Mouse (Mus musculus): ENCODE measurements around the gene Amn1. TPM values are rescaled to one million over a fixed set of nuclear protein-coding genes. Genes with fewer than 3 reads are reported as not detected.

Gene Amn1
- total and polyA plus RNA-seq, 3 experiments = 7.4 to 24.9 (median 16.0) TPM

GRCm38 (mm10) chr6:149116992-149117391, 71.5 kb downstream of the Amn1 start:
- Histone ChIP-seq H3K9ac (ENCODE audit: low read depth, low read length) (no peak overlapping the region), H3K4me1 (ENCODE audit: control insufficient read depth, insufficient read depth, low read length) (peaks cover 3% of the 10 kb centered on the region), H3K27me3 (ENCODE audit: control insufficient read depth, insufficient read depth, low read length) (no peaks in the 10 kb centered on the region), H3K27ac (no peak overlapping the region), H3K36me3 (ENCODE audit: control insufficient read depth, insufficient read depth, low read length) (peaks cover 9% of the 10 kb centered on the region), H3K4me3 (no peak overlapping the region), H3K79me2 (replicated peaks; ENCODE audit: control insufficient read depth, insufficient read depth, low read length) (no peaks in the 10 kb centered on the region)
- no peak for DNase-seq
- TF ChIP-seq POLR2A (IDR thresholded peaks at IDR 0.05; ENCODE audit: insufficient read depth, low read depth, low read length) (no peak), EP300 (IDR thresholded peaks at IDR 0.05; ENCODE audit: insufficient read depth, low read depth, low read length) (no peak), CTCF (IDR thresholded peaks at IDR 0.05) (no peak)
- intact Hi-C loops (cut with DNase I) = no loop called here

GRCm38 (mm10) chr6:149108909-149109308, 79.6 kb downstream of the Amn1 start:
- Histone ChIP-seq H3K4me1 (ENCODE audit: control insufficient read depth, insufficient read depth, low read length) (no peaks in the 10 kb centered on the region), H3K4me3 (no peak overlapping the region), H3K9ac (ENCODE audit: low read depth, low read length) (no peak overlapping the region), H3K36me3 (ENCODE audit: control insufficient read depth, insufficient read depth, low read length) (no peaks in the 10 kb centered on the region), H3K27me3 (ENCODE audit: control insufficient read depth, insufficient read depth, low read length) (no peaks in the 10 kb centered on the region), H3K79me2 (replicated peaks; ENCODE audit: control insufficient read depth, insufficient read depth, low read length) (no peaks in the 10 kb centered on the region), H3K27ac (no peak overlapping the region)
- no peak for TF ChIP-seq CTCF (IDR thresholded peaks at IDR 0.05)
- TF ChIP-seq EP300 (IDR thresholded peaks at IDR 0.05; ENCODE audit: insufficient read depth, low read depth, low read length) = no peak
- TF ChIP-seq POLR2A (IDR thresholded peaks at IDR 0.05; ENCODE audit: insufficient read depth, low read depth, low read length) = no peak
- no peak for DNase-seq
- 41% methylated on average over 2 of the region's 2 CpGs for WGBS
- intact Hi-C loops (cut with DNase I) = no loop called here

GRCm38 (mm10) chr6:149107615-149108014, 80.9 kb downstream of the Amn1 start:
- DNase-seq = no peak
- H3K79me2 ChIP-seq (replicated peaks; ENCODE audit: control insufficient read depth, insufficient read depth, low read length) = no peaks in the 10 kb centered on the region
- intact Hi-C loops (cut with DNase I) = no loop called here
- TF ChIP-seq EP300 (IDR thresholded peaks at IDR 0.05; ENCODE audit: insufficient read depth, low read depth, low read length) (no peak), CTCF (IDR thresholded peaks at IDR 0.05) (no peak), POLR2A (IDR thresholded peaks at IDR 0.05; ENCODE audit: insufficient read depth, low read depth, low read length) (no peak)
- no peaks in the 10 kb centered on the region for H3K27me3 ChIP-seq (ENCODE audit: control insufficient read depth, insufficient read depth, low read length)
- no peaks in the 10 kb centered on the region for H3K36me3 ChIP-seq (ENCODE audit: control insufficient read depth, insufficient read depth, low read length)
- H3K4me3 ChIP-seq = no peak overlapping the region
- 81% methylated on average over 3 of the region's 3 CpGs for WGBS
- no peak overlapping the region for H3K9ac ChIP-seq (ENCODE audit: low read depth, low read length)
- H3K4me1 ChIP-seq (ENCODE audit: control insufficient read depth, insufficient read depth, low read length) = no peaks in the 10 kb centered on the region
- no peak overlapping the region for H3K27ac ChIP-seq

Other genes starting within 250 kb of the Amn1 start
- gene Sinhcaf, start 242.2 kb downstream of the Amn1 start, total RNA-seq (2021) = 1 to 10 TPM; 2.7 to 5.0 TPM
- 1.3 and 2.1 TPM in 2 replicates for gene Sinhcaf, start 242.2 kb downstream of the Amn1 start, polyA plus RNA-seq (2012; rRNA removed)
- 10 to 100 TPM; 16.0 to 17.8 TPM for gene Dennd5b, start 87.0 kb downstream of the Amn1 start, total RNA-seq (2021)
- 3.7 and 5.9 TPM in 2 replicates for gene Dennd5b, start 87.0 kb downstream of the Amn1 start, polyA plus RNA-seq (2012; rRNA removed)
- not detected for gene Gm10203, start 58.5 kb downstream of the Amn1 start, total RNA-seq (2021)
- gene Gm10203, start 58.5 kb downstream of the Amn1 start, polyA plus RNA-seq (2012; rRNA removed) = not detected in 2 replicates
- 10 to 100 TPM; 24.2 to 38.8 TPM for gene Etfbkmt, start 48.9 kb downstream of the Amn1 start, total RNA-seq (2021)
- gene Etfbkmt, start 48.9 kb downstream of the Amn1 start, polyA plus RNA-seq (2012; rRNA removed) = 12.8 and 43.9 TPM in 2 replicates
- gene Resf1, start 120.7 kb upstream of the Amn1 start, total RNA-seq (2021) = 10 to 100 TPM; 30.8 to 31.1 TPM
- 8.0 and 11.3 TPM in 2 replicates for gene Resf1, start 120.7 kb upstream of the Amn1 start, polyA plus RNA-seq (2012; rRNA removed)
- gene Bicd1, start 220.2 kb upstream of the Amn1 start, total RNA-seq (2021) = 1 to 10 TPM; 2.9 to 4.5 TPM
- gene Bicd1, start 220.2 kb upstream of the Amn1 start, polyA plus RNA-seq (2012; rRNA removed) = 1.6 and 3.2 TPM in 2 replicates